Mouse (Mus musculus) heart, embryonic 11.5 days (tissue): ENCODE results near the gene Olfr975. TPM values are rescaled to one million over a fixed set of nuclear protein-coding genes. Genes with fewer than 3 reads are reported as not detected.

ENCODE experiments used
- ATAC-seq: fragments of 200-750 bp; cut with Nextera tagmentation; replicated peaks from 2 replicates; pipeline ENCODE4 v1.8.0; 2017; ENCODE audit warnings: moderate library complexity; ENCODE audit not compliant: insufficient number of reproducible peaks, low FRiP score, low TSS enrichment
- H3K27ac ChIP-seq: fragments of 300-500 bp; sonication (generic); 2 replicates; pipeline ENCODE4 v1.5.1; 2014; ENCODE audit warnings: mild to moderate bottlenecking, low read depth, low read length
- H3K27me3 ChIP-seq: fragments of 300-500 bp; sonication (generic); 2 replicates; pipeline ENCODE4 v1.6.1; 2014; ENCODE audit warnings: mild to moderate bottlenecking, low read length, mixed read lengths; ENCODE audit not compliant: control insufficient read depth, insufficient read depth
- H3K36me3 ChIP-seq: fragments of 300-500 bp; sonication (generic); 2 replicates; pipeline ENCODE4 v1.6.1; 2014; ENCODE audit warnings: mild to moderate bottlenecking, low read length, moderate library complexity, mixed read lengths; ENCODE audit not compliant: control insufficient read depth, insufficient read depth
- H3K4me1 ChIP-seq: fragments of 300-500 bp; sonication (generic); 2 replicates; pipeline ENCODE4 v1.6.1; 2014; ENCODE audit warnings: low read length; ENCODE audit not compliant: control insufficient read depth, insufficient read depth
- H3K4me2 ChIP-seq: fragments of 300-500 bp; sonication (generic); 2 replicates; pipeline ENCODE4 v1.6.1; 2014; ENCODE audit warnings: mild to moderate bottlenecking, moderate library complexity
- H3K4me3 ChIP-seq: fragments of 300-500 bp; sonication (generic); 2 replicates; pipeline ENCODE4 v1.5.1; 2014; ENCODE audit warnings: low read depth, low read length
- H3K9ac ChIP-seq: fragments of 300-500 bp; sonication (generic); 2 replicates; pipeline ENCODE4 v1.6.1; 2014; ENCODE audit warnings: mild to moderate bottlenecking, low read depth, low read length, moderate library complexity
- H3K9me3 ChIP-seq: fragments of 300-500 bp; sonication (generic); replicated peaks from 2 replicates; pipeline ENCODE4 v1.6.1; 2016; ENCODE audit warnings: low read length; ENCODE audit not compliant: control insufficient read depth
- WGBS: fragments of 180-500 bp; shearing (Covaris S2); extraction: QIAGEN DNeasy Blood & Tissue Kit; methylation state at CpG from one replicate; pipeline ENCODE4 v1.1.7; 2014; ENCODE audit not compliant: insufficient replicate concordance; 5-methylcytosine and 5-hydroxymethylcytosine counted together
- polyA plus RNA-seq: library from polyadenylated mRNA; unstranded; fragments of >200 nt; fragmentation: Nextera tagmentation; extraction: Ambion mirVana; gene quantifications from 2 replicates; pipeline ENCODE4 v1.2.1, GENCODE M21; 2014

Olfr975 gene
- polyA plus RNA-seq, 1 experiment from 2014 or later: not detected

DNA sequence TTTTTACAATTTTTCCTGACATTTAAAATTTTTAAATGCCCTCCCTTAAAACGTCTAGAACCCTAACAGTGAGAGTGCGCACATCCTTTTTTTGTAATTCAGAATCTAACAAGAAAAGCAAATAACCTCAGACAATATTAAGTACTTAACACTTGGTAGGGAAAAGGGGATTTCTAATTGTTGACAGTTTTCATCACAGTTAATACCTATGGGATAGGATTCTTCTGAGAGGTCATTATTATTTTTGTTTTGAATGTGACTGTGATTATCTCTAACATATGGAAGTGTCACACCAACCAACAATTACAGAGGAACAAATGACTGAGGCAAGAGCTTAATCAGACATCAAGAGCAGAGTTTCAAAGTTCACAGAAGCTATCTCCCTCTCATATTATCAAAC lies 44.8 kb downstream of the Olfr975 start, which contains the start of gene Olfr229:
Olfr229 (plus strand) TSS at position 301 of the 400 bp plus-strand sequence.
- Histone ChIP-seq H3K4me1 (no peaks in the 10 kb centered on the region), H3K27me3 (no peaks in the 10 kb centered on the region), H3K4me3 (no peak within 1 kb of the TSS), H3K27ac (no peak within 1 kb of the TSS), H3K9ac (no peak within 1 kb of the TSS), H3K4me2 (no peak within 1 kb of the TSS), H3K9me3 (no peaks in the 10 kb centered on the region), H3K36me3 (no peaks in the 10 kb centered on the region)
- 65% methylated on average over 2 of the region's 2 CpGs for WGBS
- no peak for ATAC-seq

DNA sequence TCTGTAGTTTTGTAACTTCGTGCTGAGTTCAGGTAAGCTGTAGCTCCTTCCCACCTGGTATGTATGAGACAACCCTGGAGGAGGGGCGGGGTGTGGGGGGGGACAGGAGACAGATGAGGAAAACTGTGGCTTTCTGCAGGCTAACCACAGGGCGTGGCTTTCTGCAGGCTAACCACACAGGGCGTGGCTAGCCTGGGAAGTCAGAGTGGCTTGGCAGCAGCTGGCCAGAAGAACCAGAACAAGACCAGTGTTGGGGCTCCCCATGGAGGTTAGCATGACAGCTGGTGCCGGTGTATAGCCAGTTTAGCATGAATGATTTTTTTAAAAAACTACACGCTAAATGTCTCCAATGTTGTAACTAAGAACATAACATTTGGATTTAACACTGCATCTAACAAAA lies 46.7 kb downstream of the Olfr975 start:
- Histone ChIP-seq H3K27me3 (no peaks in the 10 kb centered on the region), H3K9ac (no peak overlapping the region), H3K9me3 (no peaks in the 10 kb centered on the region), H3K27ac (no peak overlapping the region), H3K4me3 (no peak overlapping the region), H3K4me2 (no peak overlapping the region), H3K4me1 (no peaks in the 10 kb centered on the region), H3K36me3 (no peaks in the 10 kb centered on the region)
- ATAC-seq: no peak
- WGBS: 70% methylated on average over 6 of the region's 6 CpGs

Other genes with a start within 250 kb of the Olfr975 start
- gene Olfr149, start 244.9 kb downstream of the Olfr975 start, polyA plus RNA-seq: not detected in 2 replicates
- gene Olfr965, start 240.7 kb downstream of the Olfr975 start, polyA plus RNA-seq: not detected in 2 replicates
- gene Olfr150, start 221.1 kb downstream of the Olfr975 start, polyA plus RNA-seq: not detected in 2 replicates
- not detected in 2 replicates for gene Olfr967, start 205.8 kb downstream of the Olfr975 start, polyA plus RNA-seq
- gene Olfr968, start 168.8 kb downstream of the Olfr975 start, polyA plus RNA-seq: not detected in 2 replicates
- not detected in 2 replicates for gene Olfr969, start 161.1 kb downstream of the Olfr975 start, polyA plus RNA-seq
- gene Olfr970, start 143.2 kb downstream of the Olfr975 start, polyA plus RNA-seq: not detected in 2 replicates
- not detected in 2 replicates for gene Olfr971, start 115.2 kb downstream of the Olfr975 start, polyA plus RNA-seq
- not detected in 2 replicates for gene Olfr972, start 85.6 kb downstream of the Olfr975 start, polyA plus RNA-seq
- not detected in 2 replicates for gene Olfr229, start 44.7 kb downstream of the Olfr975 start, polyA plus RNA-seq
- not detected in 2 replicates for gene Olfr974, start 14.5 kb downstream of the Olfr975 start, polyA plus RNA-seq
- not detected in 2 replicates for gene Olfr976, start 9.1 kb upstream of the Olfr975 start, polyA plus RNA-seq
- gene Olfr978, start 40.1 kb upstream of the Olfr975 start, polyA plus RNA-seq: not detected in 2 replicates
- gene Olfr979, start 51.4 kb upstream of the Olfr975 start, polyA plus RNA-seq: not detected in 2 replicates
- gene Olfr980, start 57.5 kb upstream of the Olfr975 start, polyA plus RNA-seq: not detected in 2 replicates
- gene Olfr981, start 69.4 kb upstream of the Olfr975 start, polyA plus RNA-seq: not detected in 2 replicates
- gene Olfr982, start 121.8 kb upstream of the Olfr975 start, polyA plus RNA-seq: not detected in 2 replicates
- gene Olfr983, start 141.5 kb upstream of the Olfr975 start, polyA plus RNA-seq: not detected in 2 replicates
- not detected in 2 replicates for gene Olfr984, start 162.2 kb upstream of the Olfr975 start, polyA plus RNA-seq
- not detected in 2 replicates for gene Olfr985, start 178.1 kb upstream of the Olfr975 start, polyA plus RNA-seq
- gene Tmem225, start 196.1 kb upstream of the Olfr975 start, polyA plus RNA-seq: not detected in 2 replicates
- 0.10 TPM in 1 of 2 replicates, not detected in the other for gene Olfr986, start 228.9 kb upstream of the Olfr975 start, polyA plus RNA-seq
- gene Zfp202, start 240.3 kb upstream of the Olfr975 start, polyA plus RNA-seq: 4.8 and 5.4 TPM in 2 replicates